Mouse (Mus musculus) kidney, embryonic 15.5 days (tissue): ENCODE data around the gene Myo9a. TPM values are rescaled to one million over a fixed set of nuclear protein-coding genes. Genes with fewer than 3 reads are reported as not detected.
A peak's percentile ranks its signal among the peaks of the same experiment; 100 is the strongest.

Experiments used
- ATAC-seq: fragments of 200-750 bp; cut with Nextera tagmentation; replicated peaks from 2 replicates; pipeline ENCODE4 v1.8.0; 2017; ENCODE audit warnings: moderate TSS enrichment; ENCODE audit not compliant: low FRiP score
- H3K27ac ChIP-seq: fragments of 300-500 bp; sonication (generic); 2 replicates; pipeline ENCODE4 v1.5.1; 2015; ENCODE audit warnings: mild to moderate bottlenecking, inconsistent platforms
- H3K27me3 ChIP-seq: fragments of 300-500 bp; sonication (generic); 2 replicates; pipeline ENCODE4 v1.6.1; 2015; ENCODE audit warnings: inconsistent platforms
- H3K36me3 ChIP-seq: fragments of 300-500 bp; sonication (generic); 2 replicates; pipeline ENCODE4 v1.6.1; 2015; ENCODE audit warnings: inconsistent platforms
- H3K4me1 ChIP-seq: fragments of 300-500 bp; sonication (generic); 2 replicates; pipeline ENCODE4 v1.6.1; 2015; ENCODE audit warnings: inconsistent platforms
- H3K4me2 ChIP-seq: fragments of 300-500 bp; sonication (generic); 2 replicates; pipeline ENCODE4 v1.6.1; 2015; ENCODE audit warnings: moderate library complexity, mild to moderate bottlenecking, inconsistent platforms
- H3K4me3 ChIP-seq: fragments of 300-500 bp; sonication (generic); replicated peaks from 2 replicates; pipeline ENCODE4 v1.5.1; 2015; ENCODE audit warnings: mild to moderate bottlenecking, inconsistent platforms
- H3K9ac ChIP-seq: fragments of 300-500 bp; sonication (generic); 2 replicates; pipeline ENCODE4 v1.6.1; 2015; ENCODE audit warnings: mild to moderate bottlenecking, inconsistent platforms
- H3K9me3 ChIP-seq: fragments of 300-500 bp; sonication (generic); replicated peaks from 2 replicates; pipeline ENCODE4 v1.6.1; 2016; ENCODE audit warnings: inconsistent platforms
- WGBS: fragments of 180-500 bp; shearing (Covaris S2); methylation state at CpG from one replicate; pipeline ENCODE4 v1.1.7; 2015; ENCODE audit warnings: mixed read lengths; 5-methylcytosine and 5-hydroxymethylcytosine counted together
- polyA plus RNA-seq: library from polyadenylated mRNA; unstranded; fragments of >200 nt; fragmentation: Nextera tagmentation; extraction: Ambion mirVana; gene quantifications from 2 replicates; pipeline ENCODE4 v1.2.1, GENCODE M21; 2015

The Myo9a gene
- polyA plus RNA-seq, 1 experiment from 2014 or later = 18.7 TPM

DNA sequence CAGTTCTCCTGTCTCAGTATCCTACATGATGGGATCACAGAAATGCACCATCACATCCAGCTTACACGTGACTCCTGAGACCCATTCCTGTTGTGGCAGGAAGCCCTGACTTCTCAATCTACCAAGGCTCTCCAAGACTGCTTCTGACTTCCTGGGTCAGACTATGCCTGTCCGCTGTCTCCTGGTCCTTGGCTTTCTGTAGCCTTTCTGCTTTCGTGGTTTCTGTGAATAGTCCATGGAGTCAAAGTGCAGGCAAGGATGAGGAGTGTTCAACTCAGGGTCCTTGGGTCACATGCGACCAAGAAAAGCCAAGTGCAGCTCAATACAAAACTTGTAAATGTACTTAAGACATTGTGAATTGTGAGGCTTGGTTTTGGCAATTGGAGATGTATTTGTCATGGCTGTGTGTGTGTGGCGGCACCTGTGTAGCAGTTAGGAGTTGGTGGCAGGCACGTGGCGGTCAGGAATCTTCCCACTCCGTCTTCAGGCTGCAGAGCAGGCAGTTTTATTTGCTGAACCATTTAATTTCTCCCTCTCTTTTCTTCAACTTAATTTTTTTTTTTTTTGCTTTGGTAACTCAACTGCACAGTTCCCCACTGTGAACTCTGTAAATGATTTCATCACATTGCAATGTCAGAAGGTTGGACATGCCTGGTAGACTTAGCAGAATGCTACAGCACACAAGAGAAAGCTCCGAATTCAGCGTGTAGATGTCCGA lies 23.0 kb upstream of the Myo9a start:
- H3K4me1 ChIP-seq = peaks cover 42% of the 10 kb centered on the region
- no peak overlapping the region for H3K4me3 ChIP-seq
- no peak; the same call in 1 of the 2 replicates for ATAC-seq
- H3K27me3 ChIP-seq = no peaks in the 10 kb centered on the region
- H3K9ac ChIP-seq = no peak overlapping the region
- H3K27ac ChIP-seq = peak overlapping the region; percentile 83
- no peaks in the 10 kb centered on the region for H3K9me3 ChIP-seq
- H3K36me3 ChIP-seq = no peaks in the 10 kb centered on the region
- 70% methylated on average over 11 of the region's 11 CpGs for WGBS
- no peak overlapping the region for H3K4me2 ChIP-seq

DNA sequence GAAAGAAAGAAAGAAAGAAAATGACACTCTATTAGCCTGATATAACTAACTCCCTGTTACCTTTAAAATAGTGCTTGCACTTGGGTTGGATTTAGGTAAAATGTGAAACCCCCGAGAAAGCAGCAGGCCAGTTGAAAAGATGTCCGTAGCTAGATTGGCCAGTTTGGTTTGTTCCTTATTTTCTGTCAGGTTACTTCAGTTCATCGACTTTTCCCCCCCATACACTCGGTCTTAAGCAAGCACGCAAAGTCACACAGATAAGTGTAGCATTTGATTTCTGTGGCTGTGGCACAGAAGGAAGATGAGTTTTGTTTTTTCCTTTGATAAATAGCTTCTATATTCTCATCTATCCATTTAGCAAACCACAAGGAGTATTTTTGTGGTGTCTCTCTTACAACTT lies 19.6 kb upstream of the Myo9a start:
- Histone ChIP-seq H3K9me3 (no peaks in the 10 kb centered on the region), H3K27ac (no peak overlapping the region)
- WGBS = 87% methylated on average over 5 of the region's 5 CpGs

DNA sequence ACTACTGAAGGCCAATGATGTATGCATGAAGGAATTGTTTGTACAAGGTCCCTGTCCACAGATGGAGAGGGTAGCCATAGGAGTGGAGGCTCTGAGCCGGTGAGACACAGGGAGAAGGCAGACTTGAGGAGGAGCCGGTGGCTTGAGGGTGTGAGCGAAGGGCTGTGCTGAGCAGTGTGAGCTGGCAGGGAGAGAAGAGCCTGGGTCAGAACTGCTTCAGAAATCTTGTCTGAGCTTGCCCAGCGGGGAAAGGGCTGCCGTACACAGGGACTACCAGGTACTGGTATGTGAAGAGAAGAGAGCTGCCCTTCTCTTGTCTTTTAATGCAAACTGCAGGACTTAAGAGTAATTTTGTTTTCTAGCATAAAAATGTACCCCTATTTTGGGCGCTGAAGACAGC lies 17.6 kb upstream of the Myo9a start:
- no peak overlapping the region for H3K27ac ChIP-seq
- no peak for ATAC-seq
- WGBS = 70% methylated on average over 6 of the region's 6 CpGs
- peaks cover 2% of the 10 kb centered on the region; the same call in 1 of the 2 replicates for H3K4me1 ChIP-seq
- no peak overlapping the region for H3K9ac ChIP-seq
- H3K4me3 ChIP-seq = no peak overlapping the region
- H3K36me3 ChIP-seq = 0 out of 2 replicates have a peak, but pooled peaks cover 9% of the 10 kb centered on the region
- no peaks in the 10 kb centered on the region for H3K27me3 ChIP-seq
- H3K9me3 ChIP-seq = no peaks in the 10 kb centered on the region
- H3K4me2 ChIP-seq = no peak overlapping the region

More for the DNA sequence above, 19.6 kb upstream of the Myo9a start:
- Histone ChIP-seq H3K4me1 (peaks cover 15% of the 10 kb centered on the region), H3K27me3 (no peaks in the 10 kb centered on the region), H3K4me3 (no peak overlapping the region), H3K36me3 (no peaks in the 10 kb centered on the region), H3K4me2 (no peak overlapping the region), H3K9ac (no peak overlapping the region)
- ATAC-seq = no peak

DNA sequence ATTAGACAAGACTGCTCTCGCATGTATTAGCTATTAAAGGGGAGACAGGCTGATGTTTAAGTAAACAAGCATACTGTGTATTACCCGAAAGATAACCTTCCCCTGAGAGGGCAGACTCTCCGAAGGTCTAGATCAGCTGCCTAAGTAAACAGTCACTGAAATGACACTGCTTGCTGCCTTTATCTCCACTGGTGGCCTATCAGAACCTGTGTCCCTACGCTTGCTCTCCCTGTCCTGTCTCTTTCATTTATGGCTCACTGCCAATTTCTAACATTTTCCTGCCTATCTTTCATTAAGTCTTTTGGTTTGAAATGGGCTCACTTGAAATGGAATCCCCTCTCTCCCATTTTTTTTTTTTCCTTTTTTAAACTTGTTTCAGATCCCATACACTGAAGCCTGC lies 15.3 kb upstream of the Myo9a start:
- H3K4me2 ChIP-seq = no peak overlapping the region
- H3K27ac ChIP-seq = no peak overlapping the region
- WGBS = 48% methylated on average over 4 of the region's 4 CpGs
- H3K36me3 ChIP-seq = 0 out of 2 replicates have a peak, but pooled peaks cover 9% of the 10 kb centered on the region
- no peak for ATAC-seq
- H3K27me3 ChIP-seq = no peaks in the 10 kb centered on the region
- H3K9ac ChIP-seq = no peak overlapping the region
- no peak overlapping the region for H3K4me3 ChIP-seq
- 0 out of 2 replicates have a peak, but pooled peaks cover under 1% of the 10 kb centered on the region for H3K4me1 ChIP-seq
- no peaks in the 10 kb centered on the region for H3K9me3 ChIP-seq

DNA sequence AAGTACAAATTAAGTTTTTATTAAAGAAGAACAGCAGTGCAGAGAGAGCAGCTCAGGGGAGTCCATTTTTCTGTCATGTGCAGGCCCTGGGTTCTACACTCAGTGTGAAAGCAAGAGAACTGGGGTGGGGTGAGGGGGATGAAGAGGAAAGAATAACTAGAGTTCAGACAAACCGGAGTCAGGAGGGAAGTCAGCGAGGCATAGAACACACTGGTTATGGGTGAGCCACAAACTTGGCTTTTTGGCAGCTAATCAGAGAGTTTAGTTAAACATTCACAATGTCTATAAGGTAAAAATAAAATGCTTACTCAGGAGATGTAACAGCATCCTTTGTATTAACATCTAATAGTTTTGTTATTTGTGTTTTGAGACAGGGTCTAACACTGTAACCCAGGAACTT lies 10.1 kb upstream of the Myo9a start:
- Histone ChIP-seq H3K27ac (0 out of 2 replicates have a peak overlapping the region, but pooled peaks have one; percentile 41), H3K4me3 (no peak overlapping the region), H3K36me3 (0 out of 2 replicates have a peak, but pooled peaks cover 14% of the 10 kb centered on the region), H3K4me1 (0 out of 2 replicates have a peak, but pooled peaks cover 2% of the 10 kb centered on the region), H3K9me3 (no peaks in the 10 kb centered on the region), H3K27me3 (no peaks in the 10 kb centered on the region), H3K4me2 (no peak overlapping the region), H3K9ac (no peak overlapping the region)
- 62% methylated on average over 2 of the region's 2 CpGs for WGBS
- ATAC-seq = 0 out of 2 replicates have a peak, but pooled peaks have one; percentile 49

DNA sequence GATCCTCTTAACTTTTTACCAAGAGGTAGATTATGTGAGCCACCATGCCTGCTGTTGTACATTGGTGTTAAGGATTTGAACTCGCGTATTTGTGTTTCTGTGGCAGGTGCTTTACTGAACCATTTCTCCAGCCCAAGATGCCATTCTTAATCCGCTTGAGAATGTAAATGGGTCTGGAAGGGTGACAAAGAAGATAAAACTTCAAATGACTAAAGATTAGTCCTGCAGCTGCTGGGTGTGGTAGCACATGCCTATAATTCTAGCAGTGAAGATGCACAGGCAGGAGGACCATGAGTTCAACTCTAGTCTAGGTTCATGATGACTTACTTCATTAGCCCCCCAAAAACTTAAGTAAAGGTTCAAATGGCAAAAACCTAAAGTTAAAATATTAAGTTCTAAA lies 6.8 kb upstream of the Myo9a start:
- H3K4me2 ChIP-seq = no peak overlapping the region
- no peak overlapping the region for H3K4me3 ChIP-seq
- no peak overlapping the region for H3K9ac ChIP-seq
- WGBS = 96% methylated on average over 3 of the region's 3 CpGs
- H3K36me3 ChIP-seq = 0 out of 2 replicates have a peak, but pooled peaks cover 5% of the 10 kb centered on the region
- H3K27me3 ChIP-seq = no peaks in the 10 kb centered on the region
- ATAC-seq = no peak
- H3K4me1 ChIP-seq = peaks cover 7% of the 10 kb centered on the region
- H3K27ac ChIP-seq = no peak overlapping the region
- H3K9me3 ChIP-seq = no peaks in the 10 kb centered on the region

DNA sequence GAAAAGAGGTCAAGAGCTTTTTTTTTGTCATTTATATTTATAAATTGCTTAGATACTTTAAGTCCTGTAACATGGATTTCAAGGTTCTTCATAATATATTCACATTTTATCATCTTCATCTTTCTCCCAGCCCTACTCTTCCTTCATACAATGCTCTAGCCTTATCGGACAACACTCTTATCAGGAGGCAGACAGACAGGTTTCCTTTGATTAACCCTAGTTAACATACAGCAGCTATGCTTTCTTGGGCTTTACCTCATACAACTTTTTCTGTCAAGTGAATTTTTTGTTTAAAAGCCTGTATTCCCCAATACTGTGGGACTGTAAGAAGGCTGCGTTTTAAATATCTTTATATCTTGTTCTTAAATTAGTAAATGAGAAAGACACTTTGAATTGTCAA lies 2.3 kb upstream of the Myo9a start:
- H3K9me3 ChIP-seq = no peaks in the 10 kb centered on the region
- H3K27me3 ChIP-seq = no peaks in the 10 kb centered on the region
- 0 out of 2 replicates have a peak, but pooled peaks cover 5% of the 10 kb centered on the region for H3K36me3 ChIP-seq
- no peak for ATAC-seq
- H3K4me3 ChIP-seq = no peak overlapping the region
- H3K4me2 ChIP-seq = no peak overlapping the region
- H3K4me1 ChIP-seq = peaks cover 19% of the 10 kb centered on the region
- no peak overlapping the region for H3K9ac ChIP-seq
- 84% methylated on average over 2 of the region's 2 CpGs for WGBS
- H3K27ac ChIP-seq = no peak overlapping the region

DNA sequence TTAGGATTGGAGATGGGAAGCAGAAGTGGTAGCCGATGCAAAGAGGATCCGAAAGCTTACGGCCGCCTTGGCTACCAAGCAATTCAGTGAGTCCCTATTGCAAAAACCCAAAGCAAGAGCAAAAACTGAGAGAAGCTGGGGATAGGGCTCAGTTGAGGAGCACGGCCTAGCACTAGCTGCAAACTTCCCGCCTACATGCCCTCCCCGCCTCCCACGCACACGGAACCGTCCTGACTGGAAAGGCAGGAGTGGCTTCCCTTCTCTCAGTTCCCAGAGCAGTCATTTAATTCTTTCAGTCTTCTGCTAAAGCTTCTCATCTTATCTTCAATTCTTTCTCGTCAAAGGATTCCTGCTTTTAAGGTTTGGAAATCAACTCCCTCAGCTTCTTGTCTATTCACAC lies 1.7 kb upstream of the Myo9a start:
- Histone ChIP-seq H3K4me2 (peak overlapping the region; percentile 69; the same call in 1 of the 2 replicates), H3K27ac (peak overlapping the region; percentile 71), H3K4me1 (peaks cover 19% of the 10 kb centered on the region), H3K9ac (no peak overlapping the region), H3K9me3 (no peaks in the 10 kb centered on the region), H3K27me3 (no peaks in the 10 kb centered on the region), H3K4me3 (0 out of 2 replicates have a peak overlapping the region, but pooled peaks have one; percentile 10), H3K36me3 (0 out of 2 replicates have a peak, but pooled peaks cover under 1% of the 10 kb centered on the region)
- WGBS = 66% methylated on average over 11 of the region's 11 CpGs
- no peak for ATAC-seq

DNA sequence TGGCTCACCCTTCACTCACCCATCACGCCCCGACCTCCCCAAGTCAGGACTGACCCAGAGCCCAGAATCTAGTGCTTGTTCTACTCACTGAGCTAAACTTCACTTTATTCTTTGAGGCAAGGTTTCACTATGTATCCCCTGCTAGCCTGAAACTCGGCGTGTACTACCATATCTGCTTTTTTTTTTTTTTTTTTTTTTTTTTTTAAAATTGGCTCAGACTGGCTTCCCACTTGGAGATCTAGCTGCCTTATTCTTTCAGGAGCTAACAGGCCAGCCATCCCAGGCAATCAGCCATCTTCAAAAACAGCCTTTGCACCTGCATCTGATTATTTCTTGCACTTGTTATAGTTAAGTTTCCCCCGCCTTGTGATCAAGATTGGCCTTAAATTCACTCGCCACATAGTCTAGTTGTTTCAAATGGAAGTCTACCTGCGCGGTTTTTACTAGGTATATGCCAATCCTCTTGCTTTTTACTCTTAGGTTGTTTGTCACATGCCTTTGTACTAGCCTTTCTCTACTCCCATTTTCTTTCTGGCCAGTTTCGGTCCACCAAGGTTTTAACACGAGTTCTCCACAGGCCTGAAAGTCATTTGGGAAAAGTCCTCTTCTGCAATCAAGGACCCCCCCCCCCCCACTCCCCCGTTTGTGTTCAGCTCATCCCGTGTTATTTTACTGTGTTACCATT lies 973 bp upstream of the Myo9a start:
- Histone ChIP-seq H3K36me3 (no peaks in the 10 kb centered on the region), H3K27ac (peak overlapping the region; percentile 97), H3K9ac (peak overlapping the region; percentile 42), H3K4me1 (peaks cover 19% of the 10 kb centered on the region), H3K9me3 (no peaks in the 10 kb centered on the region), H3K4me2 (peak overlapping the region; percentile 69), H3K4me3 (peak overlapping the region; percentile 77), H3K27me3 (no peaks in the 10 kb centered on the region)
- WGBS = 30% methylated on average over 12 of the region's 12 CpGs
- no peak for ATAC-seq

DNA sequence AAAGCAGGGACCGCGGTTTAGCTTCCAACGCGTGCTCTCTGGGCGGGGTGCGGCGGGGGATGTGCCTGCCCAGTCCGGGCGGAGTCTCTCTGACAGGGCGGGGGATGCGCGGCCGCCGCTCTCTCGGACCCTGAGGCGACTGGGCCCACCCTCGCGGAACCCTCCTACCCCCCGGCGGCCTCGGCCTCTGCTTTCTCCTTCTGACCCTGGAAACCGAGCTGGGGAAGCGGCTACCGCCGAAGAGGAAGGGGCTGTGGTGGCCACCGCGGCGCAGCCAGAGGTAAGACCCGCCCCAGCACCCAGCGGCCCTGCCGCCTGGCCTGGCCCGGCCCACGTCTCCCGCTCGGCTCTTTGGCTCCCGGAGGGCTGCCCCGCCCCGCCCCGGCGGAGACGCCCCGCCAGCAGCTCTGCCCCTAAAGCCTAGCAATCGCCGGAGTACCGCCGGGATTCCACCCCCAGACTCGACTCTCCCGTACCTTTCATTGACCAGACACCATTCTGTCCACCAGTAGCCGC lies 428 bp downstream of the Myo9a start:
- H3K27me3 ChIP-seq = no peaks in the 10 kb centered on the region
- under 1% methylated on average over 46 of the region's 49 CpGs for WGBS
- peak overlapping the region; percentile 97 for H3K27ac ChIP-seq

DNA sequence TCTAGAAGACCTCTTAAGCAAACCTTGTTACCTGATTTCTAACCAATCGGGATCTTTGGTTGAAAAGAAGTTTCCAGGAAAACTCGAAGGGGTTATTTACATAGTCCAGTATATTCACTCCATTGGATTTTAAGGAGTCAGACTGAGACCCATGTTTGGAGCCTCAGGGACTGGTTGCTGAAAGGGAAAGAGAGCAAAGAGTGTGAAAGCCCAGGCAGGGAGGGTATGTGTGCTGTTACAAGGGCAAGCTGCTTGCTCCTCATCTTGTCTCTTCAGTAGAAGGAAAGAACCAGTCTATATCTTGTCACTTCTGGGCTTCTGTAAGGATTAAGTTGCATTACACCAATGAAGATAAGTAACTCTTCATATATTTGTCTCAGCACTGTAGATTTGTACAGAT lies 1.3 kb downstream of the Myo9a start:
- peak overlapping the region; percentile 69 for H3K9ac ChIP-seq
- peaks cover 22% of the 10 kb centered on the region for H3K4me1 ChIP-seq
- no peaks in the 10 kb centered on the region for H3K9me3 ChIP-seq
- H3K27me3 ChIP-seq = no peaks in the 10 kb centered on the region
- ATAC-seq = no peak
- 0% methylated on average over 2 of the region's 2 CpGs for WGBS
- no peaks in the 10 kb centered on the region for H3K36me3 ChIP-seq
- H3K27ac ChIP-seq = peak overlapping the region; percentile 97; the same call in 1 of the 2 replicates
- H3K4me3 ChIP-seq = peak overlapping the region; percentile 77
- H3K4me2 ChIP-seq = peak overlapping the region; percentile 72

More for the DNA sequence above, 428 bp downstream of the Myo9a start:
- Histone ChIP-seq H3K9ac (peak overlapping the region; percentile 69), H3K9me3 (no peaks in the 10 kb centered on the region), H3K36me3 (no peaks in the 10 kb centered on the region), H3K4me1 (peaks cover 19% of the 10 kb centered on the region), H3K4me3 (peak overlapping the region; percentile 77), H3K4me2 (peak overlapping the region; percentile 72)
- peak; percentile 96 for ATAC-seq

DNA sequence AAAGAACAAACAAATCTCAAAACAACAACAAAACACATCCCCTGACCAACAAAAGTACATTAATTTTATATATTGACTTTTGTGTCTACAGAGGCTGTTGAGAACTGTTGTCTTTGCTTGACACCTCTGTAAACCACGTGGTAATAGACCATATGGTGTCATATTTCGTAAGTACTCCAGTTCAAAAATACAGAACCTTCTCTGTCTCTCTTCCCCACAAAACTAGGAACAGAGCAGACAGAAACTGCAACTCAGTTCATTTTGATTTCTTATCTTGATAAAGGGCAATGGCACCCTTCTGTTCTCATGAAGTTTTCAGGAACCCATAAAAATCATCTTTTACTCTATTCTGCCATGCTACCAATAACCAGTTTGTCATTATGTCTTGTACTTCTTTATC lies 4.5 kb downstream of the Myo9a start:
- ATAC-seq = no peak
- Histone ChIP-seq H3K4me3 (no peak overlapping the region), H3K4me2 (no peak overlapping the region), H3K27me3 (no peaks in the 10 kb centered on the region), H3K36me3 (no peaks in the 10 kb centered on the region), H3K27ac (no peak overlapping the region), H3K4me1 (peaks cover 6% of the 10 kb centered on the region; the same call in 1 of the 2 replicates), H3K9me3 (no peaks in the 10 kb centered on the region), H3K9ac (no peak overlapping the region)
- 44% methylated on average over 2 of the region's 2 CpGs for WGBS
